Mouse (Mus musculus) midbrain, embryonic 10.5 days (tissue): ENCODE data around the gene Fstl4. TPM values are rescaled to one million over a fixed set of nuclear protein-coding genes. Genes with fewer than 3 reads are reported as not detected.

Experiments used
- DNase-seq: peaks from one replicate; pipeline ENCODE4 v3.0.0-alpha.2; 2017; ENCODE audit warnings: low spot score
- H3K27ac ChIP-seq: fragments of 300-500 bp; sonication (generic); replicated peaks from 2 replicates; pipeline ENCODE4 v1.5.1; 2016; ENCODE audit warnings: mild to moderate bottlenecking
- H3K27me3 ChIP-seq: fragments of 300-500 bp; sonication (generic); 2 replicates; pipeline ENCODE4 v1.6.1; 2016; ENCODE audit warnings: low read depth, mild to moderate bottlenecking; ENCODE audit not compliant: poor library complexity, severe bottlenecking
- H3K36me3 ChIP-seq: fragments of 300-500 bp; sonication (generic); 2 replicates; pipeline ENCODE4 v1.6.1; 2016; ENCODE audit warnings: mild to moderate bottlenecking, moderate library complexity
- H3K4me1 ChIP-seq: fragments of 300-500 bp; sonication (generic); 2 replicates; pipeline ENCODE4 v1.6.1; 2016
- H3K4me3 ChIP-seq: fragments of 300-500 bp; sonication (generic); 2 replicates; pipeline ENCODE4 v1.5.1; 2016; ENCODE audit warnings: mild to moderate bottlenecking, moderate library complexity
- H3K9me3 ChIP-seq: fragments of 300-500 bp; sonication (generic); replicated peaks from 2 replicates; pipeline ENCODE4 v1.6.1; 2016; ENCODE audit warnings: mild to moderate bottlenecking
- WGBS: fragments of 180-500 bp; shearing (Covaris S2); methylation state at CpG from one replicate; pipeline ENCODE4 v1.1.7; 2016; 5-methylcytosine and 5-hydroxymethylcytosine counted together
- polyA plus RNA-seq: library from polyadenylated mRNA; unstranded; fragments of >200 nt; fragmentation: Nextera tagmentation; extraction: Ambion mirVana; gene quantifications from 2 replicates; pipeline ENCODE4 v1.2.1, GENCODE M21; 2016

Fstl4 gene
- polyA plus RNA-seq, 1 experiment from 2014 or later = 0.59 TPM

- Histone ChIP-seq H3K4me1 (peaks cover 7% of the 10 kb centered on the region), H3K4me3 (no peak overlapping the region), H3K9me3 (no peaks in the 10 kb centered on the region), H3K27ac (no peak overlapping the region), H3K36me3 (no peaks in the 10 kb centered on the region), H3K27me3 (peaks cover 7% of the 10 kb centered on the region; the same call in 1 of the 2 replicates)
- DNase-seq = no peak
- WGBS = 85% methylated on average over 6 of the region's 6 CpGs
Observed at GRCm38 (mm10) chr11:53056781-53057180, 292.3 kb downstream of the Fstl4 start.

GRCm38 (mm10) chr11:53057821-53058553 is 293.6 kb downstream of the Fstl4 start:
- H3K27me3 ChIP-seq = peaks cover 12% of the 10 kb centered on the region; the same call in 1 of the 2 replicates
- 80% methylated on average over 17 of the region's 17 CpGs for WGBS
- no peaks in the 10 kb centered on the region for H3K9me3 ChIP-seq
- no peaks in the 10 kb centered on the region for H3K36me3 ChIP-seq
- peaks cover 7% of the 10 kb centered on the region for H3K4me1 ChIP-seq
- no peak for DNase-seq
- H3K4me3 ChIP-seq = no peak overlapping the region
- no peak overlapping the region for H3K27ac ChIP-seq

DNA sequence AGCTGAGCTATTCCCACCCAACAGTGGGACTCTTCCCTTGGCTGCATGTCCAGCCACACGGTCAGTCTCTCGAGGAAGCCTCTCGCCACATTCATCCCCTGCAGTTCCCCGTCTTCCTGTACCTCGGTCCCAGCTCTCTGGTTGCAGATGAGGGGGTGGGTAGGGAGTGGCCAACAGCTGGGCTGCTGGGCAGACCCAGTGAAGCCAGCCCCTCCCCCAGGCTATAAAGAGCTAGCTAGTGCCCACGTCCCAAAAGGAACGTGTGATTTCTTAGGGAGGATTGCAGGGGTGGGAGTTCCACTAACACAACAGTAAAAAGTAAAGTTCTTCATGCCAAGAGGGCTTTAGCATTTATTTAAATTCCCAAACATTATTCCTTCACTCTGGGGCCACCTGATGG is 294.1 kb downstream of the Fstl4 start:
- no peak overlapping the region for H3K4me3 ChIP-seq
- H3K4me1 ChIP-seq = peaks cover 7% of the 10 kb centered on the region
- H3K36me3 ChIP-seq = no peaks in the 10 kb centered on the region
- no peak for DNase-seq
- H3K27me3 ChIP-seq = peaks cover 12% of the 10 kb centered on the region; the same call in 1 of the 2 replicates
- 58% methylated on average over 7 of the region's 7 CpGs for WGBS
- H3K9me3 ChIP-seq = no peaks in the 10 kb centered on the region
- H3K27ac ChIP-seq = no peak overlapping the region

DNA sequence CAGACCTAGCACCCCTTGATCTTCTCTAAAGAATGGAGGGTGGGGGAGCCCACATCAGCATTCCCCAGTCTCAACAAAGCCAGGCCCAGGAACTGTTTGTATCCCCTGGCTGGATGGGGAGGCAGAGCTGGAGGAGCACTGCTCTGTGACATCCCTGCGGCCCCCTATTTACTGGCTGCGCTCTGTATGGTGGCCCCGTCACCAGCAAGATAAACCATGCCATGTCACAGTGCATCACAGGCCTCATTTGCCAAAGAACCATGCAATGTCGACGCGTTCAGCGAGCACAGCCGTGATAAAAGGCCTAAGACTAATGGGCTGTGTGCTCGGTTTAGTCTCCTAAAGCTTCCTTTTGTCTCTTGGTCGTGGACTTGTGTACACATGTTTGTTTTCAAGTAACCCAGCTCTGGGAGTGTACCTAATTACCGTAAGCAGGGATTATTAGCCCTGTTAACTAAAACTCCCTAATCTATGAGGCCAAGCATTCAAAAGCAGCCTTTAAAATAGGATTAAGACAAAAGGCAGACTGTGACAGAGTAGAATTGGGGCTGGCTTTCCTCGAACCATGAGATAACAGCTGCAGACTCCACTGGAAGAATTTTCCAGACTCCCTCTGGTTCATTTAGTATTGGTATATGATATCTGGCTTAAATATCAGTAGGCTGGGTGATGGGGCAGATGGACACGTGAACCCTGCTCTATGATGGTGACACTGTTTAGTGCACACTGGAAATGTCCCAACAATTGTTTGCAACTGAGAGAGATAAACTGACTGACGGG is 303.5 kb downstream of the Fstl4 start:
- Histone ChIP-seq H3K27me3 (peaks cover 69% of the 10 kb centered on the region), H3K9me3 (no peaks in the 10 kb centered on the region), H3K4me1 (peaks cover 18% of the 10 kb centered on the region), H3K36me3 (no peaks in the 10 kb centered on the region), H3K27ac (peak overlapping the region; percentile 35; the same call in 1 of the 2 replicates), H3K4me3 (no peak overlapping the region)
- peak; percentile 16 for DNase-seq
- WGBS = 29% methylated on average over 14 of the region's 14 CpGs

DNA sequence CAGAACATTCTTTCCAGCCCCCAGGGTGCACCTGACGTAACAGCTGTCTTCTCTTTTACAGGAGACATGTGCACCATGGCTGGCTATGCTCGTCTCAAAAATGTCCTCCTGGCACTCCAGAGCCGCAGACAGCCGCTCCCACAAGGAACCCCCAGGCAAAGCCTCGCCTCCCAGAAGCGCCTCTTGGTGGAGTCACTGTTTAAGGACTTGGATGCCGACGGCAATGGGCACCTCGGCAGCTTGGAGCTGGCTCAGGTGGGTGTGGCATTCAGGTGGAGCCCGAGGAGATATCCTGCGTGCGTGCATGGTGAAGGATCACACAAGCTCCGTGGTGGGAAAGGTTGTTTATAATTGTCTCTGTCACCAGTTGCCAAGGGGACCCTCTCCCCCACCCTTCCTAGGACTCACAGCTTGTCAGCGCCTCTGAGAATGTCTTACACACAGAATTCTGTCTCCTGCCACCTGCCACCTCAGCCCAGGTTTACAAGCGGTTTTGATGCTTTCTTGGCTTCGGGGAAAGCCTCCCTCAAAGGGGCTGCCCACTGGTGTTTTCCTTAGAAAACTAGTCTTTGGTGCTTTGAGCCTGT is 304.1 kb downstream of the Fstl4 start:
- Histone ChIP-seq H3K27me3 (peaks cover 69% of the 10 kb centered on the region), H3K36me3 (no peaks in the 10 kb centered on the region), H3K9me3 (no peaks in the 10 kb centered on the region), H3K4me3 (no peak overlapping the region), H3K27ac (no peak overlapping the region), H3K4me1 (peaks cover 18% of the 10 kb centered on the region)
- 62% methylated on average over 16 of the region's 16 CpGs for WGBS
- DNase-seq = no peak

GRCm38 (mm10) chr11:53069751-53070150 is 305.3 kb downstream of the Fstl4 start:
- peaks cover 18% of the 10 kb centered on the region for H3K4me1 ChIP-seq
- H3K4me3 ChIP-seq = no peak overlapping the region
- H3K27ac ChIP-seq = no peak overlapping the region
- peaks cover 64% of the 10 kb centered on the region for H3K27me3 ChIP-seq
- WGBS = 84% methylated on average over 6 of the region's 6 CpGs
- no peaks in the 10 kb centered on the region for H3K9me3 ChIP-seq
- DNase-seq = no peak
- H3K36me3 ChIP-seq = no peaks in the 10 kb centered on the region

DNA sequence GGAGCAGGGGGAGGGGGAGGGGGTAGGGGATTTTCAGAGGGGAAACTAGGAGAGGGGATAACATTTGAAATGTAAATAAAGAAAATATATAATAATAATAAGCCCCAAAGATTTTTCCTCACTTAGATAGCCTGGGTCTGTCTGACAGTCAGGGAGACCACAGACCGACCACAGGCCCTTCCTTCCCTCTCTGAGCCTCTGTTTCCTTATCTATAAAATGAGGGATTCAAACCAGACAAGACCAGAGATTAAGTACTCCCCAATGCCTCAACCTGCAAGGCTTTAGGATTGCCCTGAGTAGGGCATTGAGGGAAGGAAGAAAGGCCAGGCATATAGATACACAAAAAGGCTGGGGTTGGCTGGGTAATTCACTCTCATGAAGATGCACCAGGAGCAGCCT is 307.2 kb downstream of the Fstl4 start:
- no peaks in the 10 kb centered on the region for H3K9me3 ChIP-seq
- DNase-seq = no peak
- H3K4me3 ChIP-seq = no peak overlapping the region
- 81% methylated on average over 1 of the region's 1 CpGs for WGBS
- H3K27me3 ChIP-seq = peaks cover 46% of the 10 kb centered on the region
- no peak overlapping the region for H3K27ac ChIP-seq
- H3K4me1 ChIP-seq = peaks cover 18% of the 10 kb centered on the region
- H3K36me3 ChIP-seq = no peaks in the 10 kb centered on the region

- peaks cover 12% of the 10 kb centered on the region; the same call in 1 of the 2 replicates for H3K9me3 ChIP-seq
- H3K27me3 ChIP-seq = peaks cover 4% of the 10 kb centered on the region; the same call in 1 of the 2 replicates
- no peaks in the 10 kb centered on the region for H3K36me3 ChIP-seq
- H3K27ac ChIP-seq = no peak overlapping the region
- no peak for DNase-seq
- H3K4me3 ChIP-seq = no peak overlapping the region
- 91% methylated on average over 7 of the region's 7 CpGs for WGBS
- no peaks in the 10 kb centered on the region for H3K4me1 ChIP-seq
Observed at GRCm38 (mm10) chr11:53077641-53078040, 313.2 kb downstream of the Fstl4 start.

DNA sequence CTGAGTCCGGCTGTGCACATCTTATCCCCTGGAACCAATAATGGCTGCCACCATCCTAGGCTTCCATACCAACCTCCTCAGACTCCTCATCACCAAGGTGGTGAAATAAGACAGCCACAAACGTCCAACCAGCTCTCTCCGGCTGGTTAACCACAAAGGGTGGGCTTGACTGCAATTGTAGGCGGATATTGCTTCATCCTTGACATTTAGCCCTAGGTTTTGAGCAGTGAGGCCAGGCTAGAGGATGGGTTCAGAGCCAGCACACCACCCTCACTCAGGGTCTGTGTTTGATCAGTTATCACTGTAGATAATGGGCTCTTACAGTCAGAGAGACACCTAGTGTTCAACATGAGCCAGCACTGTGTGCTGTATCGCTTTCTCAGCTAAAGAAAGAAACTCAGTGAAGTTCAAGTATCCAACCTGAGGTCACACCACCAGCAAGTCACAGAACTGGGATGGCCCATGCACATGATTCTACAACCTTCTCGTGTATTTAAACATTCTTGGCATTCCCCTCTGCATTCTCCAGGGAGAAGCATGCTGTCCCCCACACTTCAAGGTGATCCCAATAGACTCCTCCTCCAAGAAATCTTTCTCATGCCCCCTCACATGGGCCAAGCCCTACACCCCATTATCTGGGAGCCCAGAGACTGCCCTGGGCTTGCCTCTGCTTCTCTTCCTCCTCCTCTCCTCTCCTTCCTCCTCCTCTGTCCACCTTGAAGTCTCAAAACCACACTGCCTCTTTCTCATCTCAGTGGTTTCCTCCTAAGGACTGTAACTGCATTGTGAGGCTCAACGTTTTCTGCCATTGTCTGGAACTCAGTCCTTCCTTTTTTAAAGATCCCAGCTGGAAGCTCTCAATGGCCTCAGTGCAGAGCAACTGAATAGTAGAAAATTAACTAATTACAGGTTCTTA is 314.2 kb downstream of the Fstl4 start:
- Histone ChIP-seq H3K4me1 (no peaks in the 10 kb centered on the region), H3K36me3 (no peaks in the 10 kb centered on the region), H3K27me3 (no peaks in the 10 kb centered on the region; the same call in 1 of the 2 replicates), H3K4me3 (no peak overlapping the region), H3K9me3 (peaks cover 12% of the 10 kb centered on the region; the same call in 1 of the 2 replicates), H3K27ac (no peak overlapping the region)
- WGBS = 87% methylated on average over 7 of the region's 7 CpGs
- DNase-seq = no peak

- Histone ChIP-seq H3K27ac (no peak overlapping the region), H3K9me3 (peaks cover 12% of the 10 kb centered on the region; the same call in 1 of the 2 replicates), H3K36me3 (no peaks in the 10 kb centered on the region), H3K27me3 (no peaks in the 10 kb centered on the region), H3K4me1 (no peaks in the 10 kb centered on the region), H3K4me3 (no peak overlapping the region)
- no peak for DNase-seq
- 79% methylated on average over 6 of the region's 6 CpGs for WGBS
Observed at GRCm38 (mm10) chr11:53081310-53081709, 316.9 kb downstream of the Fstl4 start.

DNA sequence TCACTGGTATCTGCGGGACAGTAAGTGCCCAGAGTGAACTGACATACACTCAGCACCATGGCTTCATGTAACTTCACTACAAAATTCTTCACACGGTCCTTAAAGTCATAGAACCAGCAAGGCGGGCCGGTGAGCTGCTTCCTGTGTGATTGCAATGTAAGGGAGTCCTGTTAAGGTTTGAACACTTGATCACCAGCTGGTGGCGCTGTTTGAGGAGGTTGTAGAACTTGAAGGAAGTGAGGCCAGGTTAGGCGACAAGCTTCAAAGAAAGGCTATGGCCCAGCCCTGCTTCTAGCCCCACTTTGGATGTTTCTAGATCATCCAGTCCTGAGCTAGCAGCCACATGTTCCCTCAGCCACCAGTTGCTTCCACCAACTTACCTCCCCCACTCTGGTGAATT is 320.9 kb downstream of the Fstl4 start:
- Histone ChIP-seq H3K4me3 (no peak overlapping the region), H3K27ac (no peak overlapping the region), H3K9me3 (0 out of 2 replicates have a peak, but pooled peaks cover 5% of the 10 kb centered on the region), H3K4me1 (no peaks in the 10 kb centered on the region), H3K27me3 (no peaks in the 10 kb centered on the region), H3K36me3 (no peaks in the 10 kb centered on the region)
- no peak for DNase-seq
- 70% methylated on average over 6 of the region's 6 CpGs for WGBS
